Mouse (Mus musculus): Measurements from ENCODE around the gene Ppp1r1c. TPM values are rescaled to one million over a fixed set of nuclear protein-coding genes. Genes with fewer than 3 reads are reported as not detected.

Gene Ppp1r1c
- not detected for total RNA-seq (2023)

DNA sequence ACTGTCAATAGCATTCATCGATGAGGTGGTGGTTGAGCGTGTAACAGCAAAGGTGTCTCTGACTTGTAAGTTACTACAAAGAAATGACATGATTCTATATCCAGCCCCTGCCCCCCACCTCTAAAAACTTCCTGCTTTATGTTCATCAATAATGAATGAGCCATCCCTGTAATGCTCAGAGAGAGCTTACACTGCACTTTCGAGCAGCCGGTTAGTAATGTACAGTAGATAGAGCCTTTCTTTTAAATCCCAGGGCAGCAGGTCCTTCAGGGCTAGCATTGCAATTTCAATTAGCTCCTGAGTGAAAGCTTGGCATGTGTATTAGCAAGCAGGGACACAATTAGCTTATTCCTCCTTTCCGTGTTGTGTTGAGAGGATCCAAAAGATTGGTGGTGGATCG, at the start of gene Ppp1r1c:
Gene Ppp1r1c (plus strand): TSS at position 206 of the 400 bp plus-strand sequence.

Other genes starting within 250 kb of the Ppp1r1c start
- 23.7 TPM for gene Itprid2, start 72.4 kb upstream of the Ppp1r1c start, total RNA-seq (2023)

Measured in CD8-positive naive resting alpha-beta T cell, adult 57 days (primary cell).